Mouse (Mus musculus) kidney, adult 2 months (tissue): ENCODE measurements around the gene Olfr1123. TPM values are rescaled to one million over a fixed set of nuclear protein-coding genes. Genes with fewer than 3 reads are reported as not detected.
"Not testable (repeated sequence)": the region's sequence is repeated elsewhere in the genome, so short reads cannot be mapped to it uniquely, and the experiment has no call there.

Source experiments
- DNase-seq: peaks from one replicate; pipeline ENCODE4 v3.0.0; 2021
- H3K27ac ChIP-seq: fragments of 200-500 bp; 2 replicates; pipeline ENCODE4 v1.5.1; 2012; ENCODE audit warnings: low read depth, low read length, control low read depth, inconsistent platforms; ENCODE audit not compliant: insufficient read depth
- H3K27me3 ChIP-seq: fragments of 200-500 bp; replicated peaks from 2 replicates; pipeline ENCODE4 v1.6.1; 2012; ENCODE audit warnings: mild to moderate bottlenecking, moderate library complexity, low read length, inconsistent platforms; ENCODE audit not compliant: control insufficient read depth, insufficient read depth
- H3K36me3 ChIP-seq: fragments of 200-500 bp; 2 replicates; pipeline ENCODE4 v1.6.1; 2012; ENCODE audit warnings: mild to moderate bottlenecking, moderate library complexity, low read length, inconsistent platforms; ENCODE audit not compliant: control insufficient read depth, insufficient read depth
- H3K4me1 ChIP-seq: fragments of 200-500 bp; 2 replicates; pipeline ENCODE4 v1.6.1; 2011; ENCODE audit warnings: low read length; ENCODE audit not compliant: control insufficient read depth, insufficient read depth
- H3K4me3 ChIP-seq: fragments of 200-500 bp; 2 replicates; pipeline ENCODE4 v1.5.1; 2011; ENCODE audit warnings: mild to moderate bottlenecking, low read depth, low read length, control low read depth; ENCODE audit not compliant: insufficient read depth
- CTCF ChIP-seq: fragments of 200-500 bp; conservative IDR thresholded peaks from 2 replicates; pipeline ENCODE4 v1.5.1; 2011; ENCODE audit warnings: low read depth, mild to moderate bottlenecking, control low read depth, low read length, moderate library complexity, mixed read lengths; ENCODE audit not compliant: insufficient read depth, insufficient read length
- POLR2A ChIP-seq: fragments of 200-500 bp; IDR thresholded peaks from one replicate; pipeline ENCODE4 v1.6.1; 2011; ENCODE audit warnings: low read depth, low read length, control low read depth
- WGBS: fragments of 180-500 bp; shearing (Covaris S2); methylation state at CpG from one replicate; pipeline ENCODE4 v1.1.7; 2018; 5-methylcytosine and 5-hydroxymethylcytosine counted together
- polyA plus RNA-seq: library from polyadenylated mRNA; depleted of rRNA; stranded (reverse); fragments of >200 nt; gene quantifications from 2 replicates; pipeline ENCODE4 v1.2.3, GENCODE M21; 2012; rRNA removed

The Olfr1123 gene
- not detected in 2 replicates for polyA plus RNA-seq

- WGBS: 86% methylated on average over 1 of the region's 1 CpGs
- no peak for DNase-seq
- TF ChIP-seq CTCF (no peak), POLR2A (no peak)
These were observed at the start of gene Olfr1123 for GRCm38 (mm10) chr2:87416335-87416734. TSS of gene Olfr1123 (plus strand) at chr2:87416635.

GRCm38 (mm10) chr2:87369595-87369994 lies 46.8 kb upstream of the Olfr1123 start, which contains the start of gene Olfr1121:
TSS of gene Olfr1121 (plus strand) at chr2:87369895.
- no peaks in the 10 kb centered on the region for H3K36me3 ChIP-seq
- H3K27me3 ChIP-seq: no peaks in the 10 kb centered on the region
- DNase-seq: no peak
- TF ChIP-seq CTCF: no peak
- TF ChIP-seq POLR2A: no peak
- H3K4me1 ChIP-seq: no peaks in the 10 kb centered on the region
- WGBS: 14% methylated on average over 1 of the region's 1 CpGs
- H3K4me3 ChIP-seq: no peak within 1 kb of the TSS
- no peak within 1 kb of the TSS for H3K27ac ChIP-seq

More at GRCm38 (mm10) chr2:87416335-87416734, at the start of gene Olfr1123:
- Histone ChIP-seq H3K27ac (no peak within 1 kb of the TSS), H3K36me3 (no peaks in the 10 kb centered on the region), H3K4me3 (no peak within 1 kb of the TSS), H3K27me3 (no peaks in the 10 kb centered on the region), H3K4me1 (no peaks in the 10 kb centered on the region)

GRCm38 (mm10) chr2:87371726-87372125 lies 44.7 kb upstream of the Olfr1123 start:
- Histone ChIP-seq H3K4me1 (no peaks in the 10 kb centered on the region), H3K4me3 (no peak overlapping the region), H3K36me3 (no peaks in the 10 kb centered on the region), H3K27me3 (no peaks in the 10 kb centered on the region), H3K27ac (no peak overlapping the region)
- DNase-seq: no peak
- TF ChIP-seq POLR2A (no peak), CTCF (no peak)
- 88% methylated on average over 4 of the region's 4 CpGs for WGBS

GRCm38 (mm10) chr2:87383935-87384334 lies 32.5 kb upstream of the Olfr1123 start:
- no peaks in the 10 kb centered on the region for H3K4me1 ChIP-seq
- no peak for DNase-seq
- WGBS: 81% methylated on average over 2 of the region's 2 CpGs
- no peaks in the 10 kb centered on the region for H3K27me3 ChIP-seq
- TF ChIP-seq POLR2A (no peak), CTCF (no peak)
- no peak overlapping the region for H3K27ac ChIP-seq
- H3K4me3 ChIP-seq: no peak overlapping the region
- H3K36me3 ChIP-seq: no peaks in the 10 kb centered on the region

DNA sequence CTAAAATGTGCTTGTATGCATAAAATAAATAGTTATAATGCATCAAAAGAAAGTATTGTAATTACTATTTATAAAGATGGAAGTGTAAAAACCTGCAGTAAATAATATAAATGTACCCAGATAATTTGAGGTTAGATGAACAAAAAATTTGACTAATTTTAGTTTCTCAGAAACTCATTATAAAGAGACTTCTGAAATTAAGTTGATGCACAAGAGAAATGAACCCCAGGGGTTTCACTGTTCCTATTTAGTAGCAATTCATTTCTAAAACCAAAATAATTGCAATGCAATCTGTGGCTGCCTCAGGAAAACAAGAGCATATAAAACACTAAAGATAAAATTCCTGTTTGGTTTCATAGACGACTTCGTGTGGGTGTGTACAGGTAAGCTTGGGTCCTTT lies 30.9 kb upstream of the Olfr1123 start, which contains the start of gene Olfr1122:
Gene Olfr1122 (plus strand): TSS at position 301 of the 400 bp plus-strand sequence.
- Histone ChIP-seq H3K4me1 (no peaks in the 10 kb centered on the region), H3K27me3 (no peaks in the 10 kb centered on the region), H3K36me3 (no peaks in the 10 kb centered on the region), H3K27ac (no peak within 1 kb of the TSS), H3K4me3 (no peak within 1 kb of the TSS)
- no peak for DNase-seq
- 80% methylated on average over 2 of the region's 2 CpGs for WGBS
- TF ChIP-seq POLR2A: no peak
- TF ChIP-seq CTCF: no peak

GRCm38 (mm10) chr2:87393605-87394004 lies 22.8 kb upstream of the Olfr1123 start:
- not testable (repeated sequence) for H3K36me3 ChIP-seq, H3K4me3 ChIP-seq, H3K27ac ChIP-seq, H3K4me1 ChIP-seq, H3K27me3 ChIP-seq, DNase-seq
- 88% methylated on average over 5 of the region's 5 CpGs for WGBS

DNA sequence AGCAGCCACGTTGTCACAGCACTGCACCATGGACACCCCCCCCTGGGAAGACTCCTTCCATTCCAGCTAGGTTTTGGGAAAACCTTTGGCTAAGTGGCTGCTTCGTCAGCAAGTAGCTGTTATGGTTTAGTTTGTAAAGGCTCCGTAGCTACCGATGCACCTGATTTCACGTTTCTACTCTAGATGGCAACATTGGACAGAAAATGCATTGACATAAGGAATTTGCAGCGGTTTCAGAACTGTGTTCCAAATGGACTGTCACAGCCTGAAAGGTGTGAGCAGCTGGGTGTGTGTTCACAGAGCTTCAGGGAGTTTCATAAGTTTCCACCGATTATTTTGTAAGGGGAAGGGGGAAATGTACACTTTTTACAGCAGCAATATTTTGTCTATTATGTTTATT lies 21.7 kb upstream of the Olfr1123 start:
- not testable (repeated sequence) for H3K36me3 ChIP-seq, H3K27ac ChIP-seq, H3K27me3 ChIP-seq, H3K4me3 ChIP-seq, DNase-seq, H3K4me1 ChIP-seq
- WGBS: 75% methylated on average over 7 of the region's 7 CpGs

- no peak within 1 kb of the TSS for H3K4me3 ChIP-seq
- no peak for DNase-seq
- 86% methylated on average over 1 of the region's 1 CpGs for WGBS
- TF ChIP-seq CTCF: no peak
- TF ChIP-seq POLR2A: no peak
- no peaks in the 10 kb centered on the region for H3K27me3 ChIP-seq
- H3K36me3 ChIP-seq: no peaks in the 10 kb centered on the region
- no peaks in the 10 kb centered on the region for H3K4me1 ChIP-seq
- H3K27ac ChIP-seq: no peak within 1 kb of the TSS
These were observed 13.5 kb downstream of the Olfr1123 start, which contains the start of gene Olfr1124 for GRCm38 (mm10) chr2:87429975-87430374. TSS of gene Olfr1124 (plus strand) at chr2:87430275.
